Mouse (Mus musculus) urinary bladder, adult 18-20 months (tissue): ENCODE data around the gene Qdpr.
"Not testable (repeated sequence)": the region's sequence is repeated elsewhere in the genome, so short reads cannot be mapped to it uniquely, and the experiment has no call there.

Experiments
- DNase-seq, 2 experiments: peaks; one replicate each; pipeline ENCODE4 v3.0.0; 2022; ENCODE audit warnings: low spot score in 2 of 2, mixed read lengths in 2 of 2

Qdpr gene

DNA sequence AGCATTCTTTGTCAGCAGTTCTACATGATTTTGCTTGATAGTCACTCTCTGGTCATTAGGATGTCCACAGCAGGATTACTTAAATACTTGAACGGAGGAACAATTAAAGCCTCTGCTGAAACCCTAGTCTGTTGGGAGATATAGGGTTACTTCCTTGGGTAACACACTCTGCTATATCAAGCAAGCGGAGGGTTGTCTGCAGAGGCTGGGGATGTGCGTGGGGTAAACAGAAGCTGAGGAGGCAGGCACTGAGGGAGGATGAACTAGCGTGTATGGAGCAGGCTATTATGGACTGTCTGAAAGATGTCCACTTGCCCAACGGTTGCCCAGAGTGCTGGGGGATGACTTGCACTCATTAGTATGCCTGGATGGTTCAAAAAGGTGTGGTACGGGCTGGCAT lies 3.4 kb upstream of the Qdpr start, which contains the start of gene Clrn2:
TSS of gene Clrn2 (plus strand) at position 301 of the 400 bp plus-strand sequence.
- no peak for DNase-seq

GRCm38 (mm10) chr5:45449206-45449605 lies 830 bp downstream of the Qdpr start:
- DNase-seq: peak in 1 of 2 experiments; percentile 21

- DNase-seq: no peak
These were observed 1.4 kb downstream of the Qdpr start for GRCm38 (mm10) chr5:45448676-45449075.

GRCm38 (mm10) chr5:45444130-45444832 lies 5.8 kb downstream of the Qdpr start:
- DNase-seq: no peak

GRCm38 (mm10) chr5:45441745-45442144 lies 8.3 kb downstream of the Qdpr start:
- DNase-seq: no peak

DNA sequence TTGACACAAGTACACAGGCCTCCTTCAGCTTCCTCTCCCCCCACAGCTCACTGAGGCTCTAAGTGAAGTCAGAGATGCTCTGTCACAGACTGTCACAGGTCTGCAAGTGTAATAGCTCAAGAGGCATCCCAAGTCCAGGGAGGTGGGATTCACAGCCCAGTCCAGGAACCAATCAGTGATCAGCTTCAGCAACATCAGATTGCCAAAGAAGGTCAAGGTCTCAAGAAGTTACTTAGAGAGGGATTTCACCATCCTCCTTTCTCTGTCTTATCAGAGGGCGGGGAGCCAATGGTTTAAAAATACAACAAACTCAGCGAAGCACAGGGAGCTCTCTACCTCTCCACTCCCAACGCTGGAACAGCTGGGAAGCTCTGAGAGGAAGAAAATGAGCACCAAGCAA lies 8.9 kb downstream of the Qdpr start:
- no peak for DNase-seq

GRCm38 (mm10) chr5:45438301-45438700 lies 11.7 kb downstream of the Qdpr start:
- no peak for DNase-seq

- DNase-seq: no peak
These were observed 12.2 kb downstream of the Qdpr start for GRCm38 (mm10) chr5:45437826-45438225.

GRCm38 (mm10) chr5:45435967-45436950 lies 13.8 kb downstream of the Qdpr start:
- no peak for DNase-seq

- no peak for DNase-seq
These were observed 22.1 kb downstream of the Qdpr start for GRCm38 (mm10) chr5:45427891-45428290.

DNA sequence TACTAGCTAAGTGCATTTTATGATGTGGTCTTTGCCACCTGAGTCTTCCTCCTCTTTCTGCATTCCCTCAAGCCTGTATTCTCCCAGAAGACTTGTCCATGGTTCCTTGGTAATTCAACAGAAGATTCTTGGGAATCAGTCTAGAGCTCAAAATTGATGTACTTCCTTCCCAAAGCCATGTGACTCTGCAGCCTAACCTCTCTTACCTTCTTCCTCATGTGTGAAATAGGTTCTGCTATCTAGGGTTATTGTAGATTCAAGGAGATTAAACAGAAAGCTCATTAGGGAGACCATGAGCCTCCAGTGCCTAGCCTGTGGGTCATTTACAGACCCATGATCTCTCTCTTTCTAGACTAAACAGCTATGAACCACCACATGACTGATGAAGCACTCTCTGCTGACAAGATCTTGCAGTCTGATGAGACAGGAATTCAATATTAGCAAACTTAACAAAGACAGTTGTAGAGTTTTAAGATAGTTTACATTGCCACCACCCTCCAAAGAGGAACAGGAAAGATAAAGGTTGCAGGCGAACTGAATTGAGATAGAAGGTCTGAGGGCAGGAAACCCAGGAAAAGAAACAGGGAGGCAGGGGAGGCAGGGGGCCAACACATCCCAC lies 23.5 kb downstream of the Qdpr start:
- DNase-seq: no peak

GRCm38 (mm10) chr5:45425771-45426170 lies 24.3 kb downstream of the Qdpr start:
- not testable (repeated sequence) for DNase-seq

- DNase-seq: peak in 1 of 2 experiments; percentile 39
These were observed 25.8 kb downstream of the Qdpr start for GRCm38 (mm10) chr5:45424021-45424886.

DNA sequence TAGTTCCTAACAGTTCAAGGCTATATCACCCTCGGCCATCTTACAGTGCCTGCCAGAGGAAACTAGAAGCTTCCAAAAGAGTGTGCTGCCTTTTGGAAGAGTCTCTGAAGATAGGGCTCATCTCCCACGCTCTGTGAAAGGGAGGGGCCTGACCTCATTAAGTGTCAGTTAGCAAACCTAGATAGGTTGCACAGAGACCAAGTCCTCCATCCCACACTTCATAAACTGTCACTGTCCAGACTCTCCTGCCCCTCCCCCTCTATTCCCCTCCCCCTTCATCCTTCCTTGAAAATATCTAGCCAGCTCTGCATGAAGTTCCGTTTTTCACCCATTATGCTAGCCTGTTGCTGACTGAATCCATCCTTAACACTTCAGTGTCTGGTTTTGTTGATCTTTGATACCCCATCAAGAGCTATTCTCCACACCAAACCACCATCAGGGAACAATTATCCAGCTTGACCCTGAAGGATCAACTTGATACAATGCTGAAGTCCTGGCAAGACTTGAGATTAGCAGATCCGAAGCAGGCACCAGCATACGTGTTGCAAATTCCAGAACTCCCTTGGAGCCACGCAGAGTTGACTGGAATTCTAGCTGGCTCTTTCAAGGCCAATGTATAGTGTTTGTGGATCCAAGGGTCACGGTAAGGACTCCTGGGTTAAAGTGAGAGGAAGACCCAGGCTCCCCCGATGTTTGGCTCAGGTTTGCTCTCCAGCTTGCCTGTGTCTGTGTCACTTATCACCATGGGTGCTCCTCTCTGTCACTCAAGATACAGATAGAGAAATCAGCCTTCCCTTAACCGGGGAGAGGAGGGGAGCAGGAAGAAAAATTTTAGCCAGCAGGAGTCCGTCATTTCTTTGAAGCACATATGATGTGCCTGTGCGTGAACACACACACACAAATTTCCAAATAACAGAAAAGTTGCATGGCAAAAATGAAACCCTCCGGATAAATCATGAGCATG lies 27.9 kb downstream of the Qdpr start:
- DNase-seq: no peak

- no peak for DNase-seq
These were observed 30.0 kb downstream of the Qdpr start for GRCm38 (mm10) chr5:45419841-45420638.

DNA sequence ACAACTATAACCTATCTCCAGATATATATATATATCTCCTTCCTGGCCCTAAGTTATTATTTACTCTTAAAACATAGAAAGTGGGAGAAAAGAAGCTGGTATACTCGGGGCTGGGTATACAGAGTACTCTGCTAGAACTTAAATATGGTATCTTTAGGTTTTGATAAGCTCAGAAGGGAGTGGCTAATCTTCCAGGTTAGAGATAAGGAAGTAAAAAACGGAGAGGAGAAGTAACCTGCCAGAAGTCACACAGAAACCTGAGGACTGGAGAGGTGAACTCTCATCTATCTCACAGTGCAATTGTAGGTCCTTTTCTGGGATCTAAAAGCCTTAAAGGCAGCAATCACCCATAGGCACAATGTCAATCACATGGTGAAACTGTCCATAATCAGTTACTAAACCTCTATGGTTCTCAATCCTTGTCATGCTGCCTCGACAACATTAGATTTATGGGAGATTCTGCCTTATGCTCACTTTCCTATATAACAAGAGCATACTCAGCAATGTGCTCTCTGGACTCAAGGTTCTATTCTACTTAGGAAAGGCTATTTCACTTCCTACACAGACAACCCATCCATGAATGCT lies 32.1 kb downstream of the Qdpr start:
- DNase-seq: no peak

GRCm38 (mm10) chr5:45416478-45416877 lies 33.6 kb downstream of the Qdpr start:
- DNase-seq: no peak

DNA sequence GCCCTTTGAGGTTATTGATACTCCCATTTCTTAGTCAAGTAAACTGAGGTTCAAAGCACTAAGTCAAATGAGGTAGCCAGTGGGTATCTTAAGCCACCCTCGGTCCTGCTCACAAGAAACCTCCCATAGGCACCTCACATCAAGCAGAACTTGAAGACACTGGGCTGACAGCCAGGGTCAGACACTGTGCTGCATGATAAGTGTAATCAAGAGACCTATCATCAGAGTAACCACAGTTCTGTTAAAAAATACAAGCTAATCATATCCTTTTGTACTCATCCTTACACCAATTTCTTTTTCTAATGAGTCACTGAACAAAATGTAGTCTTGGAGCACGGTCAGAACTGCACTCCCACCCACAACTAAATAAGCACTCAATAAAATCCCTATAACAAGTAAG lies 43.9 kb downstream of the Qdpr start:
- DNase-seq: no peak

GRCm38 (mm10) chr5:45402632-45403031 lies 47.4 kb downstream of the Qdpr start:
- DNase-seq: peak; percentile 30 to 52
